Mouse (Mus musculus) MEL (cell line): ENCODE results near the gene Nfat5. TPM values are rescaled to one million over a fixed set of nuclear protein-coding genes. Genes with fewer than 3 reads are reported as not detected.
A peak's percentile ranks its signal among the peaks of the same experiment; 100 is the strongest.

Experiments used
- DNase-seq: peaks from one replicate; pipeline ENCODE4 v3.0.0; 2011; ENCODE audit warnings: low read depth, low spot score
- H3K27ac ChIP-seq: 2 replicates; pipeline ENCODE4 v1.5.1; 2012; ENCODE audit warnings: low read depth, mild to moderate bottlenecking, control low read depth, low read length, moderate library complexity; ENCODE audit not compliant: control insufficient read depth
- H3K27me3 ChIP-seq, 2 experiments: fragments of 150-350 bp in 1 of 2; sonication (generic) in 1 of 2; 2 replicates each; pipeline ENCODE4 v1.6.1; 2012; ENCODE audit warnings: low read length in 2 of 2, mild to moderate bottlenecking in 2 of 2, improper control_type of control experiment in 1 of 2, moderate library complexity in 1 of 2; ENCODE audit not compliant: insufficient read depth in 2 of 2, control insufficient read depth in 1 of 2
- H3K36me3 ChIP-seq, 2 experiments: 2 replicates each; pipeline ENCODE4 v1.6.1; 2012 to 2014; ENCODE audit warnings: low read length in 2 of 2, improper control_type of control experiment in 1 of 2, inconsistent platforms in 1 of 2, mild to moderate bottlenecking in 1 of 2; ENCODE audit not compliant: insufficient read depth in 2 of 2, control insufficient read depth in 1 of 2
- H3K4me1 ChIP-seq, 2 experiments: fragments of 150-350 bp in 1 of 2; sonication (generic) in 1 of 2; 2 replicates each; pipeline ENCODE4 v1.6.1; 2012; ENCODE audit warnings: low read length in 2 of 2, improper control_type of control experiment in 1 of 2, mild to moderate bottlenecking in 1 of 2; ENCODE audit not compliant: insufficient read depth in 2 of 2, control insufficient read depth in 1 of 2
- H3K4me3 ChIP-seq, 2 experiments: fragments of 150-350 bp in 1 of 2; sonication (generic) in 1 of 2; 2 replicates each; pipeline ENCODE4 v1.5.1; 2012; ENCODE audit warnings: low read depth in 2 of 2, low read length in 2 of 2, mild to moderate bottlenecking in 2 of 2, moderate library complexity in 2 of 2, control low read depth in 1 of 2, improper control_type of control experiment in 1 of 2; ENCODE audit not compliant: control insufficient read depth in 1 of 2, insufficient read depth in 1 of 2
- H3K79me2 ChIP-seq: 2 replicates; pipeline ENCODE4 v1.6.1; 2012; ENCODE audit warnings: mild to moderate bottlenecking, low read length, moderate library complexity; ENCODE audit not compliant: control insufficient read depth, poor library complexity, insufficient read depth
- H3K9ac ChIP-seq: 2 replicates; pipeline ENCODE4 v1.6.1; 2012; ENCODE audit warnings: low read depth, mild to moderate bottlenecking, control low read depth, low read length, moderate library complexity; ENCODE audit not compliant: control insufficient read depth, poor library complexity, severe bottlenecking
- H3K9me3 ChIP-seq: fragments of 150-350 bp; sonication (generic); replicated peaks from 2 replicates; pipeline ENCODE4 v1.6.1; 2012; ENCODE audit warnings: mild to moderate bottlenecking, low read length, improper control_type of control experiment, moderate library complexity; ENCODE audit not compliant: insufficient read depth
- CHD1 ChIP-seq: IDR thresholded peaks from 2 replicates; pipeline ENCODE4 v1.6.1; 2012; ENCODE audit warnings: low read depth, mild to moderate bottlenecking, inconsistent platforms, low read length, improper control_type of control experiment
- ETS1 ChIP-seq: IDR thresholded peaks from 2 replicates; pipeline ENCODE4 v1.6.1; 2012; ENCODE audit warnings: low read depth, mild to moderate bottlenecking, inconsistent platforms, low read length, improper control_type of control experiment, moderate library complexity
- GABPA ChIP-seq: IDR thresholded peaks from 2 replicates; pipeline ENCODE4 v1.6.1; 2012; ENCODE audit warnings: low read depth, mild to moderate bottlenecking, inconsistent platforms, low read length, improper control_type of control experiment, moderate library complexity
- HCFC1 ChIP-seq: IDR thresholded peaks from 2 replicates; pipeline ENCODE4 v1.6.1; 2012; ENCODE audit warnings: low read depth, mild to moderate bottlenecking, inconsistent platforms, low read length, improper control_type of control experiment, moderate library complexity
- MAZ ChIP-seq: IDR thresholded peaks from 2 replicates; pipeline ENCODE4 v1.6.1; 2012; ENCODE audit warnings: low read depth, mild to moderate bottlenecking, inconsistent platforms, low read length, improper control_type of control experiment
- MYB ChIP-seq: IDR thresholded peaks from 2 replicates; pipeline ENCODE4 v1.6.1; 2011; ENCODE audit warnings: mild to moderate bottlenecking, low read depth, low read length, improper control_type of control experiment
- MYC ChIP-seq: IDR thresholded peaks from 2 replicates; pipeline ENCODE4 v1.6.1; 2011; ENCODE audit warnings: low read depth, mild to moderate bottlenecking, low read length, improper control_type of control experiment, moderate library complexity
- NRF1 ChIP-seq: IDR thresholded peaks from 2 replicates; pipeline ENCODE4 v1.6.1; 2014; ENCODE audit warnings: low read depth, mild to moderate bottlenecking, inconsistent platforms, low read length, improper control_type of control experiment, moderate library complexity; ENCODE audit not compliant: poor library complexity, insufficient read depth, severe bottlenecking
- POLR2A ChIP-seq, 2 experiments: IDR thresholded peaks; 2 replicates each; pipeline ENCODE4 v1.6.1; 2011 to 2012; ENCODE audit warnings: low read length in 2 of 2, mild to moderate bottlenecking in 2 of 2, control low read depth in 1 of 2, improper control_type of control experiment in 1 of 2, low read depth in 1 of 2, moderate library complexity in 1 of 2; ENCODE audit not compliant: control insufficient read depth in 1 of 2, insufficient read depth in 1 of 2, poor library complexity in 1 of 2
- POLR2AphosphoS2 ChIP-seq: IDR thresholded peaks from 2 replicates; pipeline ENCODE4 v1.6.1; 2011; ENCODE audit warnings: low read length, improper control_type of control experiment
- POLR2AphosphoS5 ChIP-seq: IDR thresholded peaks from 2 replicates; pipeline ENCODE4 v1.6.1; 2012; ENCODE audit warnings: low read depth, borderline replicate concordance, mild to moderate bottlenecking, inconsistent platforms, low read length, moderate library complexity, mixed read lengths
- RAD21 ChIP-seq: IDR thresholded peaks from 2 replicates; pipeline ENCODE4 v1.6.1; 2011; ENCODE audit warnings: mild to moderate bottlenecking, low read depth, low read length, improper control_type of control experiment
- SIN3A ChIP-seq: IDR thresholded peaks from 2 replicates; pipeline ENCODE4 v1.6.1; 2012; ENCODE audit warnings: low read length, improper control_type of control experiment, inconsistent platforms
- TAL1 ChIP-seq: IDR thresholded peaks from 2 replicates; pipeline ENCODE4 v1.6.1; 2012; ENCODE audit warnings: mild to moderate bottlenecking, inconsistent platforms, low read length, moderate library complexity, mixed read lengths
- ZNF384 ChIP-seq: IDR thresholded peaks from 2 replicates; pipeline ENCODE4 v1.6.1; 2012; ENCODE audit warnings: low read depth, mild to moderate bottlenecking, inconsistent platforms, low read length, improper control_type of control experiment
- polyA plus RNA-seq, 2 experiments: library from polyadenylated mRNA; stranded (reverse) in 1 of 2; unstranded in 1 of 2; fragments of >175 nt in 1 of 2; fragments of >200 nt in 1 of 2; gene quantifications; 2 replicates each; pipeline versions ENCODE4 v1.2.1 to v1.2.4; 2012; ENCODE audit warnings: low replicate concordance in 2 of 2, low read depth in 1 of 2; ENCODE audit not compliant: insufficient read length in 2 of 2, insufficient read depth in 1 of 2, missing spikeins in 1 of 2
- total RNA-seq: library from RNA; depleted of rRNA; stranded (reverse); fragments of 300-350 nt; gene quantifications from 2 replicates; pipeline ENCODE4 v1.2.3, GENCODE M21; 2012

Nfat5 gene
- total and polyA plus RNA-seq, 3 experiments = 4.2 to 11.3 TPM; not detected in 1

DNA sequence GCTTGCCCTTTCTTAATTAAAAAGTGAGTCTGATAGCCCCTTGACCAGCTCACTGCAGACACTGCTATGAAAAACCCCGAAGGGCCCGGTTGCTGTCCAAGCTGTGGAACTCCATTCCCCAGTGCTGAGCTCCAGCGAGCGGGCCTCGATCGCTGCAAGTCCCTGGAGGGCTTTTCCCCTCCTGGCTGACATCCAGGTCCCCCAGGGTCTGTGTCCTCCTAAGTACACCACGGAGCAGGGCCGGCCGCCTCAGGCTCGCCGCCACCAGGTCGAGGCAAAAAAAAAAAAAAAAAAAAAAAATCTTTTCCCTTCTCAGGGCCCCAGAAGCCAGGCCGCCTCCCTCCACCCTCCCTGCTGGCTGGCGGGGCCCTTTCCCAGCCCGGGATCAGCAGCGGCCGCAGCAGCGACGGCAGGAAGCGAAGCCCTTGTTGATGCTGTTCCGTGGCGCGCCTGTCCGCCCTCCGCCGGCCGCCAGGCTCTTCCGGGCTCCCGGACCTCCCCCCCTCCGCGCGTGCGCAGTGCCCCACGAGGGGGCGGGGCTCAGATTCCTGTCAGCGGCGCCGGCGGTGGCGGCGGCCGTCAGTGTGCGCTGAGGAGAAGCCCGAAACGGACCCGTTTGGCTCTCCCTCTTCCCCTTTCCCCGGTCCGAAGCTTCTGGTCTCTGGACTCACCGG is at the start of gene Nfat5 (continued):
- no peak for TF ChIP-seq MYB
- peak; percentile 84 to 90 for TF ChIP-seq POLR2A (IDR thresholded peaks at IDR 0.05; ENCODE audit: control insufficient read depth in 1 of 2, insufficient read depth in 1 of 2, low read depth in 1 of 2, low read length in 2 of 2, poor library complexity in 1 of 2)
- TF ChIP-seq CHD1 = no peak
- peak; percentile 77 for TF ChIP-seq ETS1
- peak; percentile 92; the same call in 1 of the 2 replicates for TF ChIP-seq MAZ

DNA sequence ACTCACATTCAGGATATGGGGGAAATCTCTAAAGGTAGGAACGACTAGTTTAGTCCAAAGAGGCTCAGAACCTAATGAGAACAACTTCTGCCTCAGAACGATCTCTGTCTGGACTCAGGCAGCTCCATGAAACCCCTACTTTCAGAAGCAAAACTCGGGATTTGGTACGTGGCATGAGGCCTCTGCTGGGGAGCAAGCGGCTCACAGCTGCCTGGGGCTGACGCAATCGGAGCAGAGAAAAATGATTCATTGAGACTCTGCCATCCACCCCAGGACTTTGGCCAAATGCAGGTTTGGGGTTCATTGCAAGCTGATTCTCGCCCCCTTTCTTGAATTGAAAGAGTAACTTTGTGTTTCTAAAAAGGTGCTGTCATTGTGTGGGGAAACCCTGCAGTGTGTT is 49.1 kb upstream of the Nfat5 start:
- peaks cover 0 to 8% of the 10 kb centered on the region in 2 experiments; a peak in 3 of 4 replicates for H3K4me1 ChIP-seq
- H3K27ac ChIP-seq = no peak overlapping the region
- H3K36me3 ChIP-seq = no peaks in the 10 kb centered on the region
- no peaks in the 10 kb centered on the region for H3K79me2 ChIP-seq
- H3K27me3 ChIP-seq = no peaks in the 10 kb centered on the region
- H3K4me3 ChIP-seq = no peak overlapping the region
- TF ChIP-seq MYC (no peak), RAD21 (no peak)
- H3K9me3 ChIP-seq = no peaks in the 10 kb centered on the region
- H3K9ac ChIP-seq = no peak overlapping the region
- no peak for DNase-seq

DNA sequence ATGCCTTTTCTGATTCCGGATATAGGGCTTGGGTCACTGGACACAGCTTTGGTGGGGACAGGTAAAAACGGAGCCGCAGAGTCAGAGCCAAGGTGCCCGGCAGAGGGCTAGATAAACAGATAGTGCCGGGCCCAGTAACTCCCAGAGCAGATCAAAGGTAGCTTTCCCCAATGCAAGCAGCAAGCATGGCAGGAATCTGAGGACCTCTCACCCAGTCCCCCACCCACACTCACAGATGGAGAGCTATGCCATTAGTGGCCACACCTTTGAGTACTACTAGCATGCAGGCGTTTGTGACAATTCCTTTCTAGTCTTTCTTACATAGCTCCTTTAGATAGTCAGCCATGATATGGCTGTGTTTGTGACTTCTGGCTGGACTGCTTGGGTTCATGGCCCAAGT is 44.8 kb upstream of the Nfat5 start:
- no peak overlapping the region for H3K27ac ChIP-seq
- no peak for DNase-seq
- peaks cover 2 to 13% of the 10 kb centered on the region in 2 experiments; a peak in 3 of 4 replicates for H3K4me1 ChIP-seq
- H3K27me3 ChIP-seq = no peaks in the 10 kb centered on the region
- H3K9ac ChIP-seq = no peak overlapping the region
- H3K4me3 ChIP-seq = no peak overlapping the region
- H3K9me3 ChIP-seq = no peaks in the 10 kb centered on the region
- H3K79me2 ChIP-seq = no peaks in the 10 kb centered on the region
- peaks cover 0 to 13% of the 10 kb centered on the region in 2 experiments; a peak in 2 of 4 replicates for H3K36me3 ChIP-seq
- TF ChIP-seq NRF1 (no peak), ZNF384 (no peak), TAL1 (no peak), GABPA (no peak), SIN3A (no peak), POLR2AphosphoS2 (no peak), POLR2AphosphoS5 (no peak), HCFC1 (no peak)
- TF ChIP-seq, all 39 proteins: peak for 0
